Mouse (Mus musculus): ENCODE measurements around the gene Popdc2.
A peak's percentile ranks its signal among the peaks of the same experiment; 100 is the strongest.

DNA sequence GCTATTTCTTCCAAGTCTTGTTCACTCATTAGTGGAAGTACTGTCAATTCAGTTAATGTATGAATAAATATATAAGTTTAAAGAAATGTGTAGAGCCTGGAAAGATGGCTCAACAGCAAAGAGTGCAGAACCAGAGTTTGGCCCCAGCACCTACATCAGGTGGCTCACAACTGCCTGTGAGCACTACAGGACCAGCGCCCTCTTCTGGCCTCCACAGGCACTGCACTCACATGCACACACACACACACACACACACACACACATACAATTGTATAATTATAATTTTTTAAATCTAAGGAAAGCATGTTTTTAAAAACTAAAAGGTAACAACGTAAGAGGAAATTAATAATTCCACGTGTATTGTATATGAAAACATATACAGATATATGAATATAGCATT lies 32.7 kb upstream of the Popdc2 start:
- TF ChIP-seq CTCF (IDR thresholded peaks at IDR 0.05; ENCODE audit: extremely low read depth, insufficient read length, insufficient replicate concordance, low read depth, low read length) (peak; percentile 30; the same call in 1 of the 2 replicates), POLR2A (IDR thresholded peaks at IDR 0.05; ENCODE audit: low read depth, low read length) (no peak)
